Mouse (Mus musculus) MEL (cell line): ENCODE measurements around the gene Bsn. TPM values are rescaled to one million over a fixed set of nuclear protein-coding genes. Genes with fewer than 3 reads are reported as not detected.

Source experiments
- DNase-seq: peaks from one replicate; pipeline ENCODE4 v3.0.0; 2011; ENCODE audit warnings: low read depth, low spot score
- H3K27ac ChIP-seq: 2 replicates; pipeline ENCODE4 v1.5.1; 2012; ENCODE audit warnings: low read depth, mild to moderate bottlenecking, control low read depth, low read length, moderate library complexity; ENCODE audit not compliant: control insufficient read depth
- H3K27me3 ChIP-seq, 2 experiments: fragments of 150-350 bp in 1 of 2; sonication (generic) in 1 of 2; 2 replicates each; pipeline ENCODE4 v1.6.1; 2012; ENCODE audit warnings: low read length in 2 of 2, mild to moderate bottlenecking in 2 of 2, improper control_type of control experiment in 1 of 2, moderate library complexity in 1 of 2; ENCODE audit not compliant: insufficient read depth in 2 of 2, control insufficient read depth in 1 of 2
- H3K36me3 ChIP-seq, 2 experiments: 2 replicates each; pipeline ENCODE4 v1.6.1; 2012 to 2014; ENCODE audit warnings: low read length in 2 of 2, improper control_type of control experiment in 1 of 2, inconsistent platforms in 1 of 2, mild to moderate bottlenecking in 1 of 2; ENCODE audit not compliant: insufficient read depth in 2 of 2, control insufficient read depth in 1 of 2
- H3K4me1 ChIP-seq, 2 experiments: fragments of 150-350 bp in 1 of 2; sonication (generic) in 1 of 2; 2 replicates each; pipeline ENCODE4 v1.6.1; 2012; ENCODE audit warnings: low read length in 2 of 2, improper control_type of control experiment in 1 of 2, mild to moderate bottlenecking in 1 of 2; ENCODE audit not compliant: insufficient read depth in 2 of 2, control insufficient read depth in 1 of 2
- H3K4me3 ChIP-seq, 2 experiments: fragments of 150-350 bp in 1 of 2; sonication (generic) in 1 of 2; 2 replicates each; pipeline ENCODE4 v1.5.1; 2012; ENCODE audit warnings: low read depth in 2 of 2, low read length in 2 of 2, mild to moderate bottlenecking in 2 of 2, moderate library complexity in 2 of 2, control low read depth in 1 of 2, improper control_type of control experiment in 1 of 2; ENCODE audit not compliant: control insufficient read depth in 1 of 2, insufficient read depth in 1 of 2
- H3K79me2 ChIP-seq: 2 replicates; pipeline ENCODE4 v1.6.1; 2012; ENCODE audit warnings: mild to moderate bottlenecking, low read length, moderate library complexity; ENCODE audit not compliant: control insufficient read depth, poor library complexity, insufficient read depth
- H3K9ac ChIP-seq: 2 replicates; pipeline ENCODE4 v1.6.1; 2012; ENCODE audit warnings: low read depth, mild to moderate bottlenecking, control low read depth, low read length, moderate library complexity; ENCODE audit not compliant: control insufficient read depth, poor library complexity, severe bottlenecking
- H3K9me3 ChIP-seq: fragments of 150-350 bp; sonication (generic); replicated peaks from 2 replicates; pipeline ENCODE4 v1.6.1; 2012; ENCODE audit warnings: mild to moderate bottlenecking, low read length, improper control_type of control experiment, moderate library complexity; ENCODE audit not compliant: insufficient read depth
- BHLHE40 ChIP-seq: IDR thresholded peaks from 2 replicates; pipeline ENCODE4 v1.6.1; 2012; ENCODE audit warnings: low read depth, mild to moderate bottlenecking, inconsistent platforms, low read length, improper control_type of control experiment, borderline replicate concordance
- CHD1 ChIP-seq: IDR thresholded peaks from 2 replicates; pipeline ENCODE4 v1.6.1; 2012; ENCODE audit warnings: low read depth, mild to moderate bottlenecking, inconsistent platforms, low read length, improper control_type of control experiment
- CHD2 ChIP-seq: IDR thresholded peaks from 2 replicates; pipeline ENCODE4 v1.6.1; 2011; ENCODE audit warnings: low read length, improper control_type of control experiment
- GATA1 ChIP-seq: IDR thresholded peaks from 2 replicates; pipeline ENCODE4 v1.6.1; 2011; ENCODE audit warnings: low read depth, low read length, improper control_type of control experiment
- HCFC1 ChIP-seq: IDR thresholded peaks from 2 replicates; pipeline ENCODE4 v1.6.1; 2012; ENCODE audit warnings: low read depth, mild to moderate bottlenecking, inconsistent platforms, low read length, improper control_type of control experiment, moderate library complexity
- JUND ChIP-seq: IDR thresholded peaks from 2 replicates; pipeline ENCODE4 v1.6.1; 2011; ENCODE audit warnings: low read depth, mild to moderate bottlenecking, improper control_type of control experiment, low read length
- MAFK ChIP-seq: IDR thresholded peaks from 2 replicates; pipeline ENCODE4 v1.6.1; 2011; ENCODE audit warnings: low read depth, mild to moderate bottlenecking, low read length, improper control_type of control experiment, borderline replicate concordance
- MAX ChIP-seq: IDR thresholded peaks from 2 replicates; pipeline ENCODE4 v1.6.1; 2011; ENCODE audit warnings: low read length, improper control_type of control experiment
- MEF2A ChIP-seq: IDR thresholded peaks from 2 replicates; pipeline ENCODE4 v1.6.1; 2014; ENCODE audit warnings: low read depth, mild to moderate bottlenecking, inconsistent platforms, low read length, improper control_type of control experiment; ENCODE audit not compliant: poor library complexity, insufficient replicate concordance, severe bottlenecking; ENCODE audit errors: extremely low read depth
- MYB ChIP-seq: IDR thresholded peaks from 2 replicates; pipeline ENCODE4 v1.6.1; 2011; ENCODE audit warnings: mild to moderate bottlenecking, low read depth, low read length, improper control_type of control experiment
- NELFE ChIP-seq: IDR thresholded peaks from 2 replicates; pipeline ENCODE4 v1.6.1; 2011; ENCODE audit warnings: low read depth, low read length, improper control_type of control experiment
- POLR2AphosphoS2 ChIP-seq: IDR thresholded peaks from 2 replicates; pipeline ENCODE4 v1.6.1; 2011; ENCODE audit warnings: low read length, improper control_type of control experiment
- RCOR1 ChIP-seq: IDR thresholded peaks from 2 replicates; pipeline ENCODE4 v1.6.1; 2012; ENCODE audit warnings: low read depth, mild to moderate bottlenecking, inconsistent platforms, low read length, improper control_type of control experiment
- SIN3A ChIP-seq: IDR thresholded peaks from 2 replicates; pipeline ENCODE4 v1.6.1; 2012; ENCODE audit warnings: low read length, improper control_type of control experiment, inconsistent platforms
- TAL1 ChIP-seq: IDR thresholded peaks from 2 replicates; pipeline ENCODE4 v1.6.1; 2012; ENCODE audit warnings: mild to moderate bottlenecking, inconsistent platforms, low read length, moderate library complexity, mixed read lengths
- TBP ChIP-seq: IDR thresholded peaks from 2 replicates; pipeline ENCODE4 v1.8.0; 2011; ENCODE audit warnings: low read depth, low read length, improper control_type of control experiment
- UBTF ChIP-seq: IDR thresholded peaks from 2 replicates; pipeline ENCODE4 v1.6.1; 2012; ENCODE audit warnings: low read depth, mild to moderate bottlenecking, inconsistent platforms, low read length, improper control_type of control experiment, moderate library complexity, borderline replicate concordance; ENCODE audit not compliant: insufficient read depth
- USF1 ChIP-seq: IDR thresholded peaks from 2 replicates; pipeline ENCODE4 v1.6.1; 2014; ENCODE audit warnings: low read depth, mild to moderate bottlenecking, inconsistent platforms, low read length, improper control_type of control experiment, moderate library complexity
- ZKSCAN1 ChIP-seq: IDR thresholded peaks from 2 replicates; pipeline ENCODE4 v1.6.1; 2012; ENCODE audit warnings: low read depth, mild to moderate bottlenecking, inconsistent platforms, low read length, improper control_type of control experiment, moderate library complexity
- polyA plus RNA-seq, 2 experiments: library from polyadenylated mRNA; stranded (reverse) in 1 of 2; unstranded in 1 of 2; fragments of >175 nt in 1 of 2; fragments of >200 nt in 1 of 2; gene quantifications; 2 replicates each; pipeline versions ENCODE4 v1.2.1 to v1.2.4; 2012; ENCODE audit warnings: low replicate concordance in 2 of 2, low read depth in 1 of 2; ENCODE audit not compliant: insufficient read length in 2 of 2, insufficient read depth in 1 of 2, missing spikeins in 1 of 2
- total RNA-seq: library from RNA; depleted of rRNA; stranded (reverse); fragments of 300-350 nt; gene quantifications from 2 replicates; pipeline ENCODE4 v1.2.3, GENCODE M21; 2012

Bsn gene
- total and polyA plus RNA-seq, 3 experiments, result 3.5 to 5.6 TPM; not detected in 1

GRCm38 (mm10) chr9:108111593-108112121, 78.5 kb downstream of the Bsn start:
- Histone ChIP-seq H3K36me3 (no peaks in the 10 kb centered on the region), H3K27me3 (no peaks in the 10 kb centered on the region)

GRCm38 (mm10) chr9:108111101-108111592, 79.0 kb downstream of the Bsn start:
- DNase-seq, result no peak
- no peaks in the 10 kb centered on the region for H3K4me1 ChIP-seq
- H3K4me3 ChIP-seq, result no peak overlapping the region
- H3K79me2 ChIP-seq, result no peaks in the 10 kb centered on the region
- TF ChIP-seq ZKSCAN1, result no peak
- no peak for TF ChIP-seq JUND
- TF ChIP-seq MAX, result no peak
- H3K27ac ChIP-seq, result no peak overlapping the region
- H3K9ac ChIP-seq, result no peak overlapping the region
- no peaks in the 10 kb centered on the region for H3K27me3 ChIP-seq
- no peaks in the 10 kb centered on the region for H3K9me3 ChIP-seq
- H3K36me3 ChIP-seq, result no peaks in the 10 kb centered on the region

More at GRCm38 (mm10) chr9:108111593-108112121, 78.5 kb downstream of the Bsn start:
- H3K4me3 ChIP-seq, result no peak overlapping the region
- H3K27ac ChIP-seq, result no peak overlapping the region
- DNase-seq, result no peak
- TF ChIP-seq USF1 (no peak), JUND (no peak), CHD1 (no peak), TAL1 (no peak)
- H3K79me2 ChIP-seq, result no peaks in the 10 kb centered on the region
- no peaks in the 10 kb centered on the region for H3K4me1 ChIP-seq
- H3K9ac ChIP-seq, result no peak overlapping the region
- no peaks in the 10 kb centered on the region for H3K9me3 ChIP-seq

DNA sequence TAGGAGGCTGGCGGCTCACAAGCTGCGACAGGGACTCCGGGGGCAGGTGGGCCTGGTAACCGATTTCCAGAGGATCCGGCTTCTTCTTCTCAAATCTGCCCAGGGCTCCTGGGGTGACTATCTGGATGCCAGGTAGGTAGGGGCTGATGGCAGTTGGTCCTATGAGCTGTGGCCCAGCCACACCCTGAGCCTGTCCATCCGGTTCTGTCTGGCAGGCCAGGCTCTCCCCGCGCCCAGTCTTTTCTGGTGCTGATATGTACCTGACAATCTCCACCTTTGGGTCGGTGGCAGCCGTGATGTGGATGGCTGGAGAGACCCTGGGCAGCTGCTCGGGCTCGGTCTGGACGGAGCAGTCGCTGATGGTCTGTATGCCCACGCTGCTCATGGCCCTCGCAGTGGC, 80.0 kb downstream of the Bsn start:
- H3K9ac ChIP-seq, result no peak overlapping the region
- no peak overlapping the region for H3K4me3 ChIP-seq
- H3K79me2 ChIP-seq, result peaks cover 6% of the 10 kb centered on the region
- H3K36me3 ChIP-seq, result no peaks in the 10 kb centered on the region
- no peak for TF ChIP-seq POLR2AphosphoS2
- no peak for TF ChIP-seq MYB
- no peak for TF ChIP-seq RCOR1
- no peak for TF ChIP-seq MEF2A
- no peak for TF ChIP-seq TBP
- no peak for TF ChIP-seq TAL1
- no peak for TF ChIP-seq NELFE
- TF ChIP-seq UBTF, result no peak
- no peak for TF ChIP-seq HCFC1
- TF ChIP-seq BHLHE40, result no peak
- TF ChIP-seq MAFK, result no peak
- TF ChIP-seq SIN3A, result no peak
- no peak for TF ChIP-seq CHD2
- no peak for TF ChIP-seq GATA1
- no peaks in the 10 kb centered on the region for H3K9me3 ChIP-seq
- H3K27me3 ChIP-seq, result no peaks in the 10 kb centered on the region
- DNase-seq, result no peak
- no peak overlapping the region for H3K27ac ChIP-seq
- no peaks in the 10 kb centered on the region for H3K4me1 ChIP-seq
